Mouse (Mus musculus): ENCODE measurements at regions not wholly inside any gene's neighbourhood (a gene's known extent, or its start where the extent isn't known, plus 50 kb on each side); places are given as distances from the start of the nearest gene placed in this dataset.

- TF ChIP-seq POLR2A (IDR thresholded peaks at IDR 0.05; ENCODE audit: extremely low read depth, insufficient read depth, low read length) (no peak), CTCF (IDR thresholded peaks at IDR 0.05; ENCODE audit: low read depth, low read length) (no peak)
These were observed 934.8 kb upstream of the Acvr2a start for GRCm38 (mm10) chr2:47879071-47879470.
